Mouse (Mus musculus): Measurements from ENCODE around the gene Dclk1.

Dclk1 gene

GRCm38 (mm10) chr3:55449148-55449547, 207.0 kb downstream of the Dclk1 start:
- no peak for DNase-seq (ENCODE audit: low read depth, low spot score)

DNA sequence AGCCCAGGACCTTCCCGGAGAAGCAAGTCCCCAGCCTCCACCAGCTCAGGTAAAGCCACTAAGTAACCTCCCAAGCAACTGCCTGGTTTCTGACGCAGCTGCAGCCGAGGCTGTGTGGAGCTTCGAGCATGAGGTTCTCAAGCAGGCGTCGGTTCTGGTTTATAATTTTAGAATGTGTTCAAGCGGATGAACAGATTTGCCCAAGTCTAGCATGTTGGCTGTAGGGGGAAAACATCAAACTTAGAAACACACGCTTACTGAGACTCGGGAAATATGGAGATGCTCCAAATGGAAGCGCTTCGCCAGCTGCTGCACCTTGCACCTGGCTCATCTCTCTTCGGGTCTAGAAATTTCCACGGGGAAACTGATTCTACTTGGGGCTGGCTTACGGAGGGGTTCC, 208.9 kb downstream of the Dclk1 start:
- DNase-seq (ENCODE audit: low read depth, low spot score), result peak; percentile 85

DNA sequence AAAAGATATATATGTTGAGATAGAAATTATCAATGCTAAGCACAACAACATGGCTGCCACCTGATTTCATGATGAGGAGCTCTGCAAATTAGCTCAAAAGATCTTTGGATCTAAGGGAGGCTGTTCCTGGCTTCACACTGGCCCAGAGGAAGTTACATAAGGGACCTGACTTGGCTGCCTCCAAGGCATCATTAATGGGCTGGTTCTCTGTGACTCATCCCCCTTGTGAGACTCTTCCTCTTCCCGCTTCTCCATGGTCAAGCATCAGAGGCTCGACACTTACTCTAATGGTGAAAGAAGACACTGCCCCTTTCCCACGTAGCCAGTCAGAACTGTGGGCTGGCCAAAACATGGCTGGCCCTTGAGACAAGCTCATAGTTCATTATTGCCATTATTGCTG, 209.7 kb downstream of the Dclk1 start:
- peak; percentile 52 for DNase-seq (ENCODE audit: low read depth, low spot score)

DNA sequence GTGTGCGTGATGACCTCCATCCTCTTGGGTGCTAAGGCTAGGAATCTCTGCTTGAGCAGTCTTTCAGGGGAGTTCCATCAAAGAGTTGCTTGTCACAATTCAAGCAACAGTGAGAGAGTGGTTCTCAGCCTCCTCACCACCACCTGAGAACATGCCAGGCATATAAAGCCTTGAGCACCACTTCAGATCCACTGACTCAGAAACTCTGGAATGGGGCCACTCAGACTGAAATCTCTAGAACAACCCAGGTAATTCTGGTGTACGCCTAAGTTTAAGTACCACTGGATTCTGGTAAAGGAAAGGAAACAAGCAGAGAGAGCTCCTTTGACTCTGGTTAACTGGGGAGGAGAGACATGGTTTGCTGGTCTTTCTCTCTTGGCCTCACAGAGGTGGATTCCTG, 210.3 kb downstream of the Dclk1 start:
- peak; percentile 62 for DNase-seq (ENCODE audit: low read depth, low spot score)

DNA sequence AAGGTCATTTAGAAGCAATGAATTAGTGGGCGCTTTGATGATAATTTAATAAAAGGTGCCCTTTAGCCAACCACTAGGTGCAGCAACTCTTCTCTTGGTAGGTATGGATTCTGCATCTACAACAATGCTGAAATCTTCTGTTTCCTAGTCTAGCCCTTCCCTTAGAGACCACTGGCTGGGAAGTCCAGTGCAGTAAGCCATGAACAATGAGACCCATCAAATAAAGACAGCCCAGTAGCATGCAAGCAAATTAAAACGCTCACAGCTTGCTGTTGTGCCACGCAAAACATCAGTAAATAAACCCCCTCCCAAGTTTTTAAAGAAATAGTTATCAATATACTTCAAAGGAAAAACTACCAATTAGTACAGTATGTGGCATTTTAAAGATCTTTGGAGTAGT, 218.9 kb downstream of the Dclk1 start:
- no peak for DNase-seq (ENCODE audit: low read depth, low spot score)

GRCm38 (mm10) chr3:55461685-55462655, 219.8 kb downstream of the Dclk1 start:
- DNase-seq (ENCODE audit: low read depth, low spot score), result peak; percentile 97

DNA sequence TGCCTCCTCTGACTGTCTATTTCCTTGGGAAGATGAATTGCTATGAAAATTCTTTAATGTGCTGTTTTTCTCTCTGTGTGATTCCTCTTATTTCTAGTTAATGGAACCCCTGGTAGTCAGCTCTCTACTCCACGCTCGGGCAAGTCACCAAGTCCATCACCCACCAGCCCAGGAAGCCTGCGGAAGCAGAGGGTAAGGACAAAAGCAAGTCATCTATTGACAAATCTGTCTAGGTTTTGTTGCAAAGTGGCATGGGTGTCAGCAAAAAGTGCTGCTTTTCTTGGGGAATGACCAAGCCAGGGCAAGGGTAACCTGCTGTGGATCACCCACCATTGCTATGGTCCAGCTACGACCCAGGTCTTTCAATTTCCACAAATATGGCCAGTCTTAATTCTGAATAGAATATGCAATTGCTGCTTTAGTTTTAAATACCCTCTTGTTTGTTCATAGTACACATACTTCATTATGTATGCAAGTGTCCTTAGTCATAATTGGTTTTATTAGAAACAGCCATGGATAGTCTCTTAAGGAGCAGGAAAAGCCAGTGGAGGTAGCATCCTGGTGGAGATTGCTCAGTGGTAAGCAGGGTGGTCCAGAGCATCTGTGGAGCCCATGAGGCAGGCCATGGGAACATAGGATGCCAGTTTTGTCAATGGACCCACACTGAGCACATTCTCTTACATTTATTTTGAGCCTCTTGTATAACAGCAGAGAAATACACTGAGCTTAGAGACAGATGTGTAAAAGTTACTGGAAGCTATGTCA, 220.9 kb downstream of the Dclk1 start:
- DNase-seq (ENCODE audit: low read depth, low spot score), result no peak

DNA sequence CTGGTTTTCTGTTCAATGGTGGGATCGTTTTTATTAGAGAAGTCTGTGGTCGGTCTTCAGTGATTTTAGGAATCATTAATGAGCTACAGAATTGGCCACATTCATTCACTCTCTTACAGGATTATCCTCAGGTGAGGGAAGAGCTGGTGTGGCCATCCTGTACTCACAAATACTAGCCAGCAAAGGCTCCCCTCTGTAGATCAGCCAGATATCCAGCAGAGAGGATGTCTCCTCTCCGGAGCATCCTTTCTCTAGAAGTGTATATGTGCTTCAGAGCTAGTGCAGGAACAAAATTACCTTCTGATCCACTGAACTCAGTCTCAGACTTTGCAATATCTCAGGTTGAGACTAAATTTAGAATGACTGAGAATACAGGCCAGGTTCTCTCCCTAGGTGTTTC, 222.1 kb downstream of the Dclk1 start:
- peak; percentile 87 for DNase-seq (ENCODE audit: low read depth, low spot score)

DNA sequence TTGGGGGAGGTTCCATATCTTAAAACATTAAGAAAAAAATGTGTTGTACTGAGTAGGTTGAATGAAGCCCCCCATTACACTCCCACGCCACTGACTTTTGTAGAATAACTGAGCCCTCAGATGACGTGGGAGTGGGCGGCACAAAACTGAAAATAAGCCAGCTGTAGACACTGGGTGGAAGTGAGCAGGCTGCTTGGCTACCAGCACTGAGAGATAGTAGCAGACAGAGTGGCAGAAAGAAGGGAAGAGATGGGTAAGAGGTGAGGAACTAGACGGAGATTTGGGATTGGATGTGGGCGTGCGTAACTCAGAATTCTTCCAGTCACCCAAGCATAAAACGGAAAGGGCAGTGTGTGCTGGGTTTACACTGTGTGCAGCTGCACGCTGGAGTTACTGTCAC, 223.6 kb downstream of the Dclk1 start:
- peak; percentile 76 for DNase-seq (ENCODE audit: low read depth, low spot score)

DNA sequence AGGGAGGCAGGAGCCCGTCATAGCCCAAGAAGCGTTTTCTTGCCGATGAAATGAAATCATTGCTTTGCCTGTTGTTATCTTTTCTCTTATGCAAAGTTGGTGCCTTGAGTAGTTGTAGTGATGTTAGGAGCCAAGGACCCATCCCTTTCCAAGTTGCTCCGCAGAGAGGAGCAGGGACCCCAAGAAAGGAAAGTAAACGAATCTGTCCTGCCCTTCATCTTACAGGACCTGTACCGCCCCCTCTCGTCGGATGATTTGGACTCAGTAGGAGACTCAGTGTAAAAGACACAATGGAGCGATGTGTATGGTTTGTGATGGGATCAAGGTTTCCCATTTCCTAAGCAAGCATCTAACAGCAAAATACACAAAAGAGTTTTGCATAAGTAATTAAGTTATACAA, 224.2 kb downstream of the Dclk1 start:
- DNase-seq (ENCODE audit: low read depth, low spot score), result peak; percentile 84

GRCm38 (mm10) chr3:55472110-55472509, 229.9 kb downstream of the Dclk1 start, which contains the start of gene Gm21954:
Gene Gm21954 (minus strand): TSS chr3:55472210.
- DNase-seq (ENCODE audit: low read depth, low spot score), result no peak

- DNase-seq (ENCODE audit: low read depth, low spot score), result no peak
Measured at GRCm38 (mm10) chr3:55473146-55473545, 231.0 kb downstream of the Dclk1 start.

DNA sequence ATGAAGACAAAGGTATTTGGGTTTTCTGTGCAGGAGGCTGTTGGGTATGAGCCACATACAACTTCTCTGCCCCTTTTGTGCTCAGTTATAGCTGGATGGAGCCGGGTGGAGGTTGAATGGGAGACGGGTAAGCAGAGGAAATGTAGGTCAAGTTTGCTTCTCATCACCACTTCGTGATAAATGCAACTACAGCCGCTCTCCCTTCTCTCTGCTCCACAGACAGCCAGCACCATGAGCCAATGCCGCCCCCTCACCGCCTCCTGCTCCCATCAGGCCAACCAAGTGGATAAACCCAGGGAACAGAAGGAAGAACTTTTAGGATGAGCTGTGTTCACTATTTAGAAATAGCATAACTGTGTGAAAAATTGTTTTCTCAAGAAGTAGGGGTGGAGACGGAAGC, 234.5 kb downstream of the Dclk1 start:
- peak; percentile 92 for DNase-seq (ENCODE audit: low read depth, low spot score)

GRCm38 (mm10) chr3:55479306-55479705, 237.1 kb downstream of the Dclk1 start:
- no peak for DNase-seq (ENCODE audit: low read depth, low spot score)

GRCm38 (mm10) chr3:55481140-55481539, 239.0 kb downstream of the Dclk1 start:
- peak; percentile 55 for DNase-seq (ENCODE audit: low read depth, low spot score)

- peak; percentile 93 for DNase-seq (ENCODE audit: low read depth, low spot score)
Measured at GRCm38 (mm10) chr3:55483328-55483727, 241.2 kb downstream of the Dclk1 start.

DNA sequence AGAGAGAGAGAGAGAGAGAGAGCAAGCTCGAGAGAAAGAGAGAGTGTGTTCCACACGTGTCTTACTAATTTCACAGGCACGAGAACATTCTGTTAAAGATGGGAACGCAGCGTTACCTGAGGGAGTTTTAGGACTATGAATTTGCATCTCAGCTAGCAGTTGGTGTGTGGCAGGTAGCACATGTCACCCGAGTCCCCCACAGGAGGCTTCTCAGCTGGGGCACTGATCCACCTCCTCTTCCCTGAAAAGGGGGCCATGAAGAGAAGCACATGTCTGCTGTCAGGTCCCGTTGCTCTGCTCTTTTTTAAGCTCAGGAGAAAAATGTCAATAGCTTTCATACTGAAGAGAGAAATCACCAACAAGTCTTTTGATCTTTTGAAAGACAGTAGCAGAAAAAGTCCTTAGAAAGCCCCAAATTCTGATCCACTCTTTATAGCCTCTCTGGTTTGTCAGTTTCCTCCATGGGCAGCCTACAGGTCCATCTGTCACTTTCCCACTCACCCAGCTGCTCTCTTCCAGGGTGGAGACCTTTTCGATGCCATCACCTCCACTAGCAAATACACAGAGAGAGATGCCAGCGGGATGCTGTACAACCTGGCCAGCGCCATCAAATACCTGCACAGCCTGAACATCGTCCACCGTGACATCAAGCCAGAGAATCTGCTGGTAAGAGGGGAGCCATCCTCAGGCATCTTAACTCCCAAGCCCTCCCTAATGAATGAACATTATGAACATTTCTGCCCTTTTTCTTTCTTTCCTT, 247.2 kb downstream of the Dclk1 start:
- DNase-seq (ENCODE audit: low read depth, low spot score), result peak; percentile 98

GRCm38 (mm10) chr3:55492021-55492420, 249.9 kb downstream of the Dclk1 start:
- no peak for DNase-seq (ENCODE audit: low read depth, low spot score)

DNA sequence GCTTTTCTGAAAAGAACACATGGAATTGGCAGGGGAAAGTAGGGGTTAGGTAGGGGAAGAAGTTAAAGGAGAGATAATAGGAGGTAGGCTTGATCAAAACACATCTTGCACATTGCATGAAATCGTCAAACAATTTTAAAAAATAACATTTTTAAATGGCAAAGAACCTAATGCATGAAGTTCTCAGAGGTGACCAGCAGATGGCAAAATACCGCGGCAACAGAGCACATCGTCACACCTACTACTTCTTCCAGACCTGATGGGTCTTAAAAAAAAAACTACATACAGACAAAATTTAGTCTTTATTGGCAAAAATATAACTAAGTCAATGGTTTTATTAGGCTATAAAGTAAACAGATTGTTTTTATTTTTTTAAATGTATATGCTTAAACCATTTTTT, 252.2 kb downstream of the Dclk1 start:
- DNase-seq (ENCODE audit: low read depth, low spot score), result peak; percentile 72

GRCm38 (mm10) chr3:55495231-55495630, 253.1 kb downstream of the Dclk1 start:
- no peak for DNase-seq (ENCODE audit: low read depth, low spot score)

DNA sequence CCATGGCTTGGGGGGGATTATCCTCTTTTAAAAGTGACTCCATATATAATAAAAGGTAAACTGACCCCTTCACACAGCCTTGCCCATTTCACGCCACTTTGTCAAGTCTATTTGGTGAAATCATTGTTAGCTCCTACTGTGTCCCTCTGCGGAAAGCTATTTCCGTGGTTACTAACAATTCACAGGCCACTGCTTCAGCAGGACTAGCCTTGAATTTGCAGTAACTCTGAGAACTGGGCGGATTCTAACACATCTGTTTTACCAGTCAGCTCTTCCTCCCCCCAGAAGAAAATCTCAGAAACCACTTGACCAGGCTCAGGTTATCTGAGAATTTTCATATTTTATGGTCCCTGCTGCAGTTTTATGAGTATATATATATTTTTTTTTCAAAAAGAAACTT, 253.7 kb downstream of the Dclk1 start:
- DNase-seq (ENCODE audit: low read depth, low spot score), result no peak

DNA sequence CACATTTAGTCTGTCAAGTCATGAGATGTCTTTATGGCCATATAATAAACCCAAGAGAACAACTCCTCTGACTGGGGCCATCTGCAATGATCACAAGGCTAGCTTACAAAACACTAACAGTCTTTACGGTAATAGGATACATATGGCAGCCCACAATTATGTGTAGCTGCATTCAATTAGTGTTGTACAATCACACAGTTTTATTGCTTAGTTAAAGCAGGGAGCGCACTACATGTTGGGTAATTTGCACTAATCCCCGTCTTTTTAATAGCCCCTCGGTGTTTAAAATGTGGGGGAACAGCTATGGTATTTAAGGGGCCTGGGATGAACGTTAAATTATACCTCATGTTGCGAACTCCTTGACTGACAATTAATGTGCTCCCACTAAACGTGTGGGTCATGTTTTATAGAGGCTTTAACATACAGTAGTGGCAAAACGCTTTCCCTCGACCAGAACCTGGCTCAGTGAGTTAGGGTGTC, 254.3 kb downstream of the Dclk1 start:
- no peak for DNase-seq (ENCODE audit: low read depth, low spot score)

All from brain, adult 2 months (tissue).